Mouse (Mus musculus) thymus, adult 18-20 months (tissue): ENCODE results near the gene Csnk1d.

Experiments used
- DNase-seq, 2 experiments: peaks; one replicate each; pipeline ENCODE4 v3.0.0; 2022; ENCODE audit warnings: mixed read lengths in 2 of 2

Csnk1d gene

GRCm38 (mm10) chr11:120990951-120991526 is at the start of gene Csnk1d:
TSS of gene Csnk1d (minus strand) at chr11:120991330.
- DNase-seq = peak; percentile 91 to 92

- DNase-seq = peak in 1 of 2 experiments; percentile 35
These were observed 48.2 kb upstream of the Csnk1d start, which contains the start of gene Cd7 for GRCm38 (mm10) chr11:121039302-121039701. TSS of gene Cd7 (minus strand) at chr11:121039418.

- DNase-seq = no peak
These were observed 47.5 kb upstream of the Csnk1d start for GRCm38 (mm10) chr11:121038366-121039240.

GRCm38 (mm10) chr11:121033118-121033517 is 42.0 kb upstream of the Csnk1d start:
- no peak for DNase-seq

GRCm38 (mm10) chr11:121027259-121027658 is 36.1 kb upstream of the Csnk1d start:
- no peak for DNase-seq

GRCm38 (mm10) chr11:121024163-121024562 is 33.0 kb upstream of the Csnk1d start:
- DNase-seq = no peak

- no peak for DNase-seq
These were observed 28.4 kb upstream of the Csnk1d start for GRCm38 (mm10) chr11:121019501-121019900.

- DNase-seq = peak; percentile 14 to 15
These were observed 26.6 kb upstream of the Csnk1d start for GRCm38 (mm10) chr11:121017703-121018102.

- DNase-seq = no peak
These were observed 24.3 kb upstream of the Csnk1d start for GRCm38 (mm10) chr11:121015472-121015871.

GRCm38 (mm10) chr11:121014896-121015300 is 23.8 kb upstream of the Csnk1d start:
- no peak for DNase-seq

GRCm38 (mm10) chr11:121013656-121014055 is 22.5 kb upstream of the Csnk1d start:
- DNase-seq = no peak

- no peak for DNase-seq
These were observed 19.1 kb upstream of the Csnk1d start for GRCm38 (mm10) chr11:121010044-121010755.

GRCm38 (mm10) chr11:121006184-121006583 is 15.1 kb upstream of the Csnk1d start:
- DNase-seq = no peak

- no peak for DNase-seq
These were observed 13.2 kb upstream of the Csnk1d start for GRCm38 (mm10) chr11:121004281-121004680.

- no peak for DNase-seq
These were observed 10.8 kb upstream of the Csnk1d start for GRCm38 (mm10) chr11:121001966-121002365.

- no peak for DNase-seq
These were observed 3.6 kb upstream of the Csnk1d start for GRCm38 (mm10) chr11:120994741-120995140.

GRCm38 (mm10) chr11:120993586-120993985 is 2.5 kb upstream of the Csnk1d start:
- DNase-seq = no peak

GRCm38 (mm10) chr11:120993080-120993479 is 1.9 kb upstream of the Csnk1d start:
- DNase-seq = no peak

- peak in 1 of 2 experiments; percentile 12 for DNase-seq
These were observed 661 bp upstream of the Csnk1d start for GRCm38 (mm10) chr11:120991791-120992190.

- peak; percentile 35 to 46 for DNase-seq
These were observed 876 bp downstream of the Csnk1d start for GRCm38 (mm10) chr11:120990126-120990781.

- no peak for DNase-seq
These were observed 1.6 kb downstream of the Csnk1d start for GRCm38 (mm10) chr11:120989523-120989922.

GRCm38 (mm10) chr11:120988410-120988809 is 2.7 kb downstream of the Csnk1d start:
- DNase-seq = no peak

GRCm38 (mm10) chr11:120987608-120988007 is 3.5 kb downstream of the Csnk1d start:
- no peak for DNase-seq
